Mouse (Mus musculus) ovary, postnatal 14 days (tissue): Measurements from ENCODE around the gene Dnmt3a.

ENCODE experiments used
- DNase-seq: peaks from one replicate; pipeline ENCODE4 v3.0.0; 2022; ENCODE audit warnings: low spot score

The Dnmt3a gene

GRCm38 (mm10) chr12:3823408-3823807, 17.6 kb downstream of the Dnmt3a start:
- DNase-seq, result no peak

GRCm38 (mm10) chr12:3824906-3825713, 19.3 kb downstream of the Dnmt3a start:
- no peak for DNase-seq

GRCm38 (mm10) chr12:3825714-3826080, 19.9 kb downstream of the Dnmt3a start:
- no peak for DNase-seq

GRCm38 (mm10) chr12:3827771-3828170, 22.0 kb downstream of the Dnmt3a start:
- no peak for DNase-seq

- DNase-seq, result no peak
Measured at GRCm38 (mm10) chr12:3833059-3833760, 27.4 kb downstream of the Dnmt3a start.

GRCm38 (mm10) chr12:3833851-3834273, 28.1 kb downstream of the Dnmt3a start:
- DNase-seq, result peak; percentile 66

GRCm38 (mm10) chr12:3834373-3835314, 28.8 kb downstream of the Dnmt3a start:
- no peak for DNase-seq

GRCm38 (mm10) chr12:3835576-3835975, 29.8 kb downstream of the Dnmt3a start:
- DNase-seq, result no peak

GRCm38 (mm10) chr12:3837081-3837832, 31.4 kb downstream of the Dnmt3a start:
- DNase-seq, result no peak

GRCm38 (mm10) chr12:3838009-3838408, 32.2 kb downstream of the Dnmt3a start:
- no peak for DNase-seq

- no peak for DNase-seq
Measured at GRCm38 (mm10) chr12:3839662-3840061, 33.9 kb downstream of the Dnmt3a start.

GRCm38 (mm10) chr12:3841121-3841520, 35.3 kb downstream of the Dnmt3a start:
- DNase-seq, result no peak

- DNase-seq, result no peak
Measured at GRCm38 (mm10) chr12:3842843-3843242, 37.0 kb downstream of the Dnmt3a start.

GRCm38 (mm10) chr12:3843371-3843861, 37.6 kb downstream of the Dnmt3a start:
- no peak for DNase-seq

- no peak for DNase-seq
Measured at GRCm38 (mm10) chr12:3843918-3844317, 38.1 kb downstream of the Dnmt3a start.

GRCm38 (mm10) chr12:3844335-3844734, 38.5 kb downstream of the Dnmt3a start:
- no peak for DNase-seq

- no peak for DNase-seq
Measured at GRCm38 (mm10) chr12:3849481-3849880, 43.7 kb downstream of the Dnmt3a start.

- no peak for DNase-seq
Measured at GRCm38 (mm10) chr12:3850165-3850564, 44.4 kb downstream of the Dnmt3a start.

- DNase-seq, result no peak
Measured at GRCm38 (mm10) chr12:3850731-3851130, 44.9 kb downstream of the Dnmt3a start.

GRCm38 (mm10) chr12:3851179-3851578, 45.4 kb downstream of the Dnmt3a start:
- DNase-seq, result no peak

- DNase-seq, result no peak
Measured at GRCm38 (mm10) chr12:3852521-3852920, 46.7 kb downstream of the Dnmt3a start.
